Mouse (Mus musculus) CH12.LX (cell line): ENCODE measurements at regions not wholly inside any gene's neighbourhood (a gene's known extent, or its start where the extent isn't known, plus 50 kb on each side); places are given as distances from the start of the nearest gene placed in this dataset.

ENCODE experiments used
- CTCF ChIP-seq, 2 experiments: IDR thresholded peaks in 1 of 2; conservative IDR thresholded peaks in 1 of 2; 2 replicates each; pipeline ENCODE4 v1.5.1; 2011 to 2012; ENCODE audit warnings: low read depth in 2 of 2, low read length in 2 of 2, improper control_type of control experiment in 1 of 2, inconsistent platforms in 1 of 2, mild to moderate bottlenecking in 1 of 2, moderate library complexity in 1 of 2
- EP300 ChIP-seq: IDR thresholded peaks from 2 replicates; pipeline ENCODE4 v1.6.1; 2011; ENCODE audit warnings: low read length, improper control_type of control experiment
- POLR2A ChIP-seq: IDR thresholded peaks from 2 replicates; pipeline ENCODE4 v1.6.1; 2011; ENCODE audit warnings: low read depth, mild to moderate bottlenecking, improper control_type of control experiment, low read length
- SIN3A ChIP-seq: IDR thresholded peaks from 2 replicates; pipeline ENCODE4 v1.6.1; 2012; ENCODE audit warnings: low read length, improper control_type of control experiment, inconsistent platforms

- TF ChIP-seq CTCF (conservative IDR thresholded peaks at IDR 0.05 in 1 of 2, IDR thresholded peaks at IDR 0.05 in 1 of 2; ENCODE audit: low read depth in 2 of 2, low read length in 2 of 2) (no peak), POLR2A (no peak), EP300 (no peak), SIN3A (no peak)
Observed at GRCm38 (mm10) chr11:112253061-112253460, 529.0 kb upstream of the Sox9 start.
